Mouse (Mus musculus) urinary bladder, postnatal 36 days (tissue): ENCODE results near the gene Srpk1.
"Not testable (repeated sequence)": the region's sequence is repeated elsewhere in the genome, so short reads cannot be mapped to it uniquely, and the experiment has no call there.

ENCODE experiments used
- DNase-seq, 2 experiments: peaks; one replicate each; pipeline ENCODE4 v3.0.0; 2022; ENCODE audit warnings: low spot score in 2 of 2, mixed read lengths in 1 of 2

Gene Srpk1

GRCm38 (mm10) chr17:28556635-28557396, 65.7 kb downstream of the Srpk1 start:
- DNase-seq = no peak

GRCm38 (mm10) chr17:28554021-28554420, 68.5 kb downstream of the Srpk1 start:
- DNase-seq = not testable (repeated sequence)

GRCm38 (mm10) chr17:28553040-28553793, 69.3 kb downstream of the Srpk1 start:
- DNase-seq = peak; percentile 31 to 65

- DNase-seq = no peak
Observed at GRCm38 (mm10) chr17:28549111-28549510, 73.4 kb downstream of the Srpk1 start, which contains the start of gene Clpsl2. TSS of gene Clpsl2 (plus strand) at chr17:28549411.

GRCm38 (mm10) chr17:28548550-28548949, 74.0 kb downstream of the Srpk1 start:
- DNase-seq = no peak

- DNase-seq = no peak
Observed at GRCm38 (mm10) chr17:28546925-28547324, 75.6 kb downstream of the Srpk1 start.

- DNase-seq = no peak
Observed at GRCm38 (mm10) chr17:28537881-28538280, 84.6 kb downstream of the Srpk1 start.
